Mouse (Mus musculus) bone marrow, adult 2 months (tissue): ENCODE data around the gene Olfr585.

Experiments
- CTCF ChIP-seq: fragments of 200-500 bp; IDR thresholded peaks from 2 replicates; pipeline ENCODE4 v1.5.1; 2011; ENCODE audit warnings: low read length, control low read depth; ENCODE audit not compliant: control insufficient read depth, insufficient read depth
- POLR2A ChIP-seq: fragments of 200-500 bp; IDR thresholded peaks from 2 replicates; pipeline ENCODE4 v1.6.1; 2011; ENCODE audit warnings: low read depth, mild to moderate bottlenecking, control low read depth, low read length, borderline replicate concordance; ENCODE audit not compliant: control insufficient read depth

- no peak for TF ChIP-seq CTCF
- TF ChIP-seq POLR2A: no peak
Measured at GRCm38 (mm10) chr7:103140579-103140978, 43.1 kb downstream of the Olfr585 start, which contains the start of gene Olfr588-ps1.
